Mouse (Mus musculus): ENCODE data around the gene Fam161a. TPM values are rescaled to one million over a fixed set of nuclear protein-coding genes. Genes with fewer than 3 reads are reported as not detected.

Fam161a gene
- polyA plus RNA-seq, 1 experiment = not detected

DNA sequence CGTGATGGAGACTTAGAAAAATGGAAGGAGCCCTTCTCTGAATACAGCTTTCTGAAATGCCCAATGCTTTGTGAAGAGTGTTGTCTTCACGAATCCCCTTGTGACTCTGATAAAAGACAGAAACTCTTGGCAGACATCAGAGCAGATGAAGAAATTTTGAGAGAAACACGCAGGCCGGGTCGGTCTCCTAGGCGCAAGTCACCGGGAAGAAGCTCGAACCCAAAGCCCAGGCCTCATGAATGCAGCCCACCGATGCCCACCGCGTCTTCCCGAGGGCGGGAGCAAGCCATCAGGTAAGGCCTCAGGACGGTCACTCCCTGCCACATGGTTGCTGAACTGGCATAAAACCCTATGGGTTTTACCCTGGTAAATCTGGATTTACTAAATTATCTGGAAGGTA lies 13.5 kb downstream of the Fam161a start:
- 94% methylated on average over 14 of the region's 14 CpGs for WGBS
- Histone ChIP-seq H3K4me3 (ENCODE audit: low read depth, low read length) (no peak overlapping the region), H3K36me3 (ENCODE audit: control insufficient read depth, insufficient read depth, low read length) (no peaks in the 10 kb centered on the region), H3K4me1 (ENCODE audit: control insufficient read depth, insufficient read depth, insufficient read length, low read length) (no peaks in the 10 kb centered on the region), H3K27ac (ENCODE audit: insufficient read depth, low read depth, low read length) (no peak overlapping the region), H3K27me3 (ENCODE audit: control insufficient read depth, insufficient read depth, low read length) (no peaks in the 10 kb centered on the region)
- TF ChIP-seq POLR2A (IDR thresholded peaks at IDR 0.05; ENCODE audit: low read depth, low read length) (no peak), CTCF (IDR thresholded peaks at IDR 0.05; ENCODE audit: extremely low read depth, insufficient read length, insufficient replicate concordance, low read depth, low read length) (no peak)

DNA sequence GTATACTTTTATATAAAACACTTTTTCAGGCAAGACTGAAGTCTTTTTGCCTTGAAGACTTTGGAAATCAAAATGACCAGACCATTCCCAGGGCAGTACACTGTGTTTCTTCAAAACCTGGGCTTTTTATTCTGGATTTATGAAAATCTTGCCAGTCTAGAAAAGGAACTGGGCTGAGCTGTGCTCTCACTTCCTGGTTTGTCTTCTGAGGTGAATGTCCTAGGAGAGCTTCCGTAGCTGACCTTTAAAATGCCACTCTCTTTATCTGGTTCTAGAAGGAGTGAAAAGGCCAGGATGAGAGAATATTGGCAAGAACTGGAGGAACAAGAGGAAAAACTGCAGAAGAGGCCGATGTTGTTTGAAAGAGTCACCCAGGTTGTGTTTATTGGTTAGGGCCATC lies 15.8 kb downstream of the Fam161a start:
- Histone ChIP-seq H3K36me3 (ENCODE audit: control insufficient read depth, insufficient read depth, low read length) (no peaks in the 10 kb centered on the region), H3K27me3 (ENCODE audit: control insufficient read depth, insufficient read depth, low read length) (no peaks in the 10 kb centered on the region; the same call in 1 of the 2 replicates), H3K27ac (ENCODE audit: insufficient read depth, low read depth, low read length) (no peak overlapping the region), H3K4me3 (ENCODE audit: low read depth, low read length) (no peak overlapping the region), H3K4me1 (ENCODE audit: control insufficient read depth, insufficient read depth, insufficient read length, low read length) (no peaks in the 10 kb centered on the region)
- TF ChIP-seq CTCF (IDR thresholded peaks at IDR 0.05; ENCODE audit: extremely low read depth, insufficient read length, insufficient replicate concordance, low read depth, low read length) = no peak
- TF ChIP-seq POLR2A (IDR thresholded peaks at IDR 0.05; ENCODE audit: low read depth, low read length) = no peak
- 87% methylated on average over 2 of the region's 2 CpGs for WGBS

DNA sequence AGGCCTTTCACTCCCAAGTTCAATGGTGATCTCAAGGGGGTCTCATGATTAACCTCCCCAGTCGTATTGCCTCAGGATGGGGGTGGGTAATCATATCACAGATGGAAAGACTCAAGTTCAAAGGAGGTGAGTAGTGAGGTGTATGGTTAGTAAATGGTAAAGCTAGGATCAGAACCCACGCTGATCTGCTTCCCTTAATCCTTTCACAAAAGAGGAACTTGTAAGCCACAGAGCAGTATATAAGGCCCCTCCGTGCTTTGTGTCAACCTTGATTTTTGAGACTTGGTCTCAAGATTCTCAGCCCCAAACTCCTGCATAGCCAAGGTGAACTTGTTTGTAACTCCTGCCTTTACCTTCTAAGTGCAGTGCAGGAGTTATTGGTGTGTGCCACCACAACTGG lies 16.8 kb downstream of the Fam161a start:
- WGBS = 77% methylated on average over 3 of the region's 3 CpGs
- Histone ChIP-seq H3K27ac (ENCODE audit: insufficient read depth, low read depth, low read length) (no peak overlapping the region), H3K27me3 (ENCODE audit: control insufficient read depth, insufficient read depth, low read length) (no peaks in the 10 kb centered on the region; the same call in 1 of the 2 replicates), H3K4me1 (ENCODE audit: control insufficient read depth, insufficient read depth, insufficient read length, low read length) (no peaks in the 10 kb centered on the region), H3K36me3 (ENCODE audit: control insufficient read depth, insufficient read depth, low read length) (no peaks in the 10 kb centered on the region), H3K4me3 (ENCODE audit: low read depth, low read length) (no peak overlapping the region)
- TF ChIP-seq CTCF (IDR thresholded peaks at IDR 0.05; ENCODE audit: extremely low read depth, insufficient read length, insufficient replicate concordance, low read depth, low read length) = no peak
- TF ChIP-seq POLR2A (IDR thresholded peaks at IDR 0.05; ENCODE audit: low read depth, low read length) = no peak

DNA sequence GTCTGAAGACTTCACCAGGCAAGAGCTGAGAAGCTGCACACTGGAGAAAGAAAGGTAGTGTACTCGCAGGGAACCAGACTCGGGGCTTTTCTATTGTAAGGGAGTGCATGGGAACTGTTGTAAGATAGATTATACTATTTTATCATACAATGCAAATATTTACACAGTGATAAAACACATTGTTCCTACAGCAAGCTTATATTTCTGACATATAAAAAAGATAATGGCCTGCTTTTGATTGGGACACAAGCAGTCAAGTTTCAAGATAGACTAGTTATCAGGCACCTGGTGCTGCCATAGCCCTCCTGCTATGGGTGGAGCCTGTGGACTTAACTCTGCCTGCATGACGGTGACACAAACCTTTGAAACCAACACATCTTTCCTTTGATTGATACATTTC lies 21.6 kb downstream of the Fam161a start:
- Histone ChIP-seq H3K27me3 (ENCODE audit: control insufficient read depth, insufficient read depth, low read length) (no peaks in the 10 kb centered on the region; the same call in 1 of the 2 replicates), H3K4me1 (ENCODE audit: control insufficient read depth, insufficient read depth, insufficient read length, low read length) (peaks cover 2% of the 10 kb centered on the region; the same call in 1 of the 2 replicates), H3K36me3 (ENCODE audit: control insufficient read depth, insufficient read depth, low read length) (no peaks in the 10 kb centered on the region), H3K27ac (ENCODE audit: insufficient read depth, low read depth, low read length) (no peak overlapping the region), H3K4me3 (ENCODE audit: low read depth, low read length) (no peak overlapping the region)
- 21% methylated on average over 3 of the region's 3 CpGs for WGBS
- TF ChIP-seq POLR2A (IDR thresholded peaks at IDR 0.05; ENCODE audit: low read depth, low read length) = no peak
- TF ChIP-seq CTCF (IDR thresholded peaks at IDR 0.05; ENCODE audit: extremely low read depth, insufficient read length, insufficient replicate concordance, low read depth, low read length) = no peak

DNA sequence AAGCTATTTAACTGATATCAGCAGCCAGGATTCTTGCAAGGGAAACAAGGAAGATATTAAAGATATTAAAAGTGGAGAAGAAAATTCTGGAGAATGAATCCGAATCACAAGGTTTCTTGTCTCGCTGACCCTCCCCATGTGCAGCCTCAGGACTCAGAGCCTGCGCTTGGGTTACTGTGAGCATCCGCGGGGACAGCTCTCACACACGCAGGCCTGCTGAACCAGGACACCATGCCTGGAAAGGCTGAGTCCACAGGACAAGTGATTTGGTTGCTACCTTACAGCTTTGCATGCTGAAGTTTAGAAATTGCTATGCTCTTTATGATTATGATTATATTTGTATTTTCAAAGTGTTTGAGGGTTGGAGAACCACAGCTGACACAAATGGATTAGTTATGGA lies 22.1 kb downstream of the Fam161a start:
- Histone ChIP-seq H3K27ac (ENCODE audit: insufficient read depth, low read depth, low read length) (no peak overlapping the region), H3K36me3 (ENCODE audit: control insufficient read depth, insufficient read depth, low read length) (no peaks in the 10 kb centered on the region), H3K4me3 (ENCODE audit: low read depth, low read length) (no peak overlapping the region), H3K4me1 (ENCODE audit: control insufficient read depth, insufficient read depth, insufficient read length, low read length) (peaks cover 2% of the 10 kb centered on the region; the same call in 1 of the 2 replicates), H3K27me3 (ENCODE audit: control insufficient read depth, insufficient read depth, low read length) (no peaks in the 10 kb centered on the region; the same call in 1 of the 2 replicates)
- 44% methylated on average over 6 of the region's 6 CpGs for WGBS
- TF ChIP-seq CTCF (IDR thresholded peaks at IDR 0.05; ENCODE audit: extremely low read depth, insufficient read length, insufficient replicate concordance, low read depth, low read length) = no peak
- TF ChIP-seq POLR2A (IDR thresholded peaks at IDR 0.05; ENCODE audit: low read depth, low read length) = no peak

DNA sequence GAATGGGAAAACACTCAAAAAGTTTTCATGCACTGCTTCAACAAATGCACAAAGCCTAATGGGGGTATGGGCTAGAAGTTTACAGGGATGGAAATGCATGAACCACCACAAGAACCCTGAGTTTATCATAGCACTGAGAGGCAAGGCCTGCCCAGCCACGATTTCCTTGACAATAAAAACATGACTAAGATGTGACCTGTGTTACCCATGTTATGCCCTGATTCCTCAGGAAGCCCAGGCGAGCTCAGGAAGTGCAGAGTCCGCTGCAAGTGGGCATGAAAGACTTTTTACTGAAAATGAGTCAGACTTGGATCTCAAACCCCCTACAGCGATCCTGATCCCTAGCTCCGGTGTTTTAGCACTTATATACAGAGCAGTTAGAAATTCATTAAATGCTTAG lies 39.9 kb downstream of the Fam161a start:
- WGBS = 17% methylated on average over 5 of the region's 5 CpGs
- TF ChIP-seq POLR2A (IDR thresholded peaks at IDR 0.05; ENCODE audit: low read depth, low read length) = no peak
- TF ChIP-seq CTCF (IDR thresholded peaks at IDR 0.05; ENCODE audit: extremely low read depth, insufficient read length, insufficient replicate concordance, low read depth, low read length) = no peak

DNA sequence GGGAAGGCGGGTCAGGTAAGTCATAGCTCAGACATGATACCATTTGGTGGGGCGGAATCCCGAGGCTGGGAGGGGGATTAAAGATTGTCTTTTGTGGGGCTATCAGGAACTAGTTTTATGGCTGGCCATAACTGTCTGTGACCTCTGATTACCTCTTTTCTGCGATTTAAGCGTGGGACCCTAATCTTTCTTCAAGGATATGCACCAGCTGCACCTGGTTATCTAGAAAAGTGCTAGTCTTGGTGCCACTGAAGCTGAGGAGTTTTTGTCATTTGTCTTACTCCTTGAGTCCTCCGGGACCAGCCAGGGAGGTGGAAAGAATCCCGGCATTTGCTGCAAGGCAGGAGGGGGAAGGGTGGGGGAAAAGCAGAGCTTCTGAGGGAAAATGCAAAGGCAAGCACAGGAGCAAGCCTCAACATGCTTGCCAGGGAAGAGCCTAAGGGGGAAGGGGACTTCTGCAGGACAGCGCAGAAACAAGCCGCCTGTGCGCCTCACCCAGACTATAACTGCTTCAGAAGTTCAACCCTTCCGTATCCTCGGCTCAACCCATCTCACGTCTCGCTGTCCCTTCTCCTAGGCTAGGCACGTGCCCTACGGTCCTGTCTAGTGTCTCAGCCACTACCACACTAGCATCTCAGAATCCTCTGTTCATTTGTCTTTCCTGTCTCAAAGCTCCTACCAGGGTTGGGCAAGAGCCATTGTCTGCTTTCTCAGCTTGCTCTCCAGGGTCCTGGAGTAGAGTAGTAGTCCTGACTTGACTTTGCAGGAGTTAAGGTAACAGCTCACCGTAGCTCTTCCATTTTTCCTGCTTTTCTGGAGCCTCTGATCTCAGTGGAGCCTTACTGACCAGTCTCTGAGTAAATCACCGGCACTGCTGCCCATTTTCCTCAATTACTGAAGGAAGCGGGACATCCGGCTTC lies 40.6 kb downstream of the Fam161a start:
- no peak overlapping the region for H3K27ac ChIP-seq (ENCODE audit: insufficient read depth, low read depth, low read length)
- H3K27me3 ChIP-seq (ENCODE audit: control insufficient read depth, insufficient read depth, low read length) = no peaks in the 10 kb centered on the region
- TF ChIP-seq POLR2A (IDR thresholded peaks at IDR 0.05; ENCODE audit: low read depth, low read length) = no peak
- TF ChIP-seq CTCF (IDR thresholded peaks at IDR 0.05; ENCODE audit: extremely low read depth, insufficient read length, insufficient replicate concordance, low read depth, low read length) = no peak
- peaks cover 5% of the 10 kb centered on the region; the same call in 1 of the 2 replicates for H3K4me1 ChIP-seq (ENCODE audit: control insufficient read depth, insufficient read depth, insufficient read length, low read length)
- H3K4me3 ChIP-seq (ENCODE audit: low read depth, low read length) = peak overlapping the region; percentile 14; the same call in 1 of the 2 replicates
- H3K36me3 ChIP-seq (ENCODE audit: control insufficient read depth, insufficient read depth, low read length) = no peaks in the 10 kb centered on the region
- 26% methylated on average over 20 of the region's 20 CpGs for whole genome bisulfite sequencing

More for the DNA sequence above, 39.9 kb downstream of the Fam161a start:
- Histone ChIP-seq H3K27ac (ENCODE audit: insufficient read depth, low read depth, low read length) (no peak overlapping the region), H3K4me1 (ENCODE audit: control insufficient read depth, insufficient read depth, insufficient read length, low read length) (peaks cover 5% of the 10 kb centered on the region; the same call in 1 of the 2 replicates), H3K4me3 (ENCODE audit: low read depth, low read length) (no peak overlapping the region), H3K36me3 (ENCODE audit: control insufficient read depth, insufficient read depth, low read length) (no peaks in the 10 kb centered on the region), H3K27me3 (ENCODE audit: control insufficient read depth, insufficient read depth, low read length) (no peaks in the 10 kb centered on the region)

All from small intestine, adult 2 months (tissue).